Mouse (Mus musculus) Patski (cell line): ENCODE measurements around the gene Slc35d2. TPM values are rescaled to one million over a fixed set of nuclear protein-coding genes. Genes with fewer than 3 reads are reported as not detected.

Experiments
- ATAC-seq: fragments of 100-300 bp; one replicate; pipeline ENCODE4 v1.8.0; 2021
- CTCF ChIA-PET: fragments of 350-600 bp; sonication (Branson Sonifier 250); formaldehyde crosslinking; loops from one replicate; lab custom pipeline; 2022; ENCODE audit warnings: inconsistent platforms; lab: Charles Lee
- POLR2A ChIA-PET: fragments of 350-600 bp; sonication (Branson Sonifier 250); formaldehyde crosslinking; loops from one replicate; lab custom pipeline; 2022; ENCODE audit warnings: antibody characterized with exemption, inconsistent platforms; lab: Charles Lee
- DNase-seq: peaks from one replicate; pipeline ENCODE4 v3.0.0-alpha.2; 2011; ENCODE audit warnings: low read depth, low spot score
- H3K27me3 ChIP-seq: fragments of 371-371 bp; one replicate; pipeline ENCODE4 v1.5.1; 2021
- CTCF ChIP-seq: fragments of 100-300 bp; IDR thresholded peaks from one replicate; pipeline ENCODE4 v1.5.1; 2021
- in situ Hi-C: fragments of 300-500 bp; cut with MboI; formaldehyde crosslinking; loops from 3 replicates; pipeline ENCODE4 v1.11.1; 2018; ENCODE audit warnings: low pct_unique_long_range_greater_than_20kb, mixed read lengths
- polyA plus RNA-seq: library from polyadenylated mRNA; unstranded; gene quantifications from one replicate; pipeline ENCODE4 v1.2.3, GENCODE M21; 2021

The Slc35d2 gene
- polyA plus RNA-seq, 1 experiment from 2014 or later: 12.6 TPM

DNA sequence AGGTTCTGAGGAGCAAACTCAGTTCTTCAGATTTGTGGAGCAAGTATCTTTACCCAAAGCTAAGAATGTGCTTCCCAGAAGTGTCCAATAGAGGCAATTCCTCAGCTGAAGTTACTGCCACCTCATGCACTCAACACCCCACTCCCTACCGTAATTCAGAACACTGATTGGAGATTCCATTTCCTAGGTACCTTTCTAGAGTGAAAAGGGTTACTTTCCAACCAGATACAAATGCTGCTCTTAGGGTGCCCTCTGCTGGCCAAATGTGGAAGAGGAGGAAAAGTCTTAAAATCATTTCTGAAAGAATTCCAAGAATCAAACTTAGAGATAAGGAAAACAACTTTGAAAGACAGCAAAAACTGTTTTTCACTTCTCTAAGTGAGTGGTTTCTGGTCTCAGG is 35.8 kb downstream of the Slc35d2 start:
- DNase-seq: no peak
- ChIA-PET CTCF (interaction anchor here (0.9 to 2.1 kb wide), 6 partner anchors 8 to 576 kb away, joined by 3 to 9 read pairs (median 4); no protein-coding TSS in a partner anchor), POLR2A (no interaction called here)
- H3K27me3 ChIP-seq: no peaks in the 10 kb centered on the region
- ATAC-seq: no peak
- TF ChIP-seq CTCF: peak; percentile 77
- in situ Hi-C loops: loop anchor here (5.0 kb wide), 1 partner anchor 46 kb away; no protein-coding TSS in a partner anchor

DNA sequence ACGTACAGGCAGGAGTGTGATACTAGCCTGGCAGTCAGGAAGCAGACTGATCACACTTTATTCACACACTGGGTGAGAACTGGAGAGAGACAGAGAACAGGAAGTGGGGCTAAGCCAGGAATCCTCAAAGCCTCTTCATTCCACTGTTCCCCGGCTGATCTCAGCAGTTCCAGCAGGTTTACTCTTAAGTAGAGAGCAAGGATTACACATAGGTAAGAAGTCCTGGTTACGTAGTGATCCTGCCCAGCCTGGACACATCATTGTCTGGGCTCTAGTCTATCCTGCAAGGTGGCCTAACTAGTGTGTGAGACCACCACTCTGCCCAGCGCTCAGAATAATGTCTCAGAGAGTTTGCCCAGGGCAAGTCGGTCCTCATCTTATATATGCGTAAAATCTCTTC is 36.4 kb downstream of the Slc35d2 start:
- H3K27me3 ChIP-seq: no peaks in the 10 kb centered on the region
- ChIA-PET POLR2A (no interaction called here), CTCF (interaction anchor here (0.9 to 2.1 kb wide), 7 partner anchors 9 to 575 kb away, joined by 3 to 9 read pairs (median 4); no protein-coding TSS in a partner anchor)
- in situ Hi-C loops: loop anchor here (5.0 kb wide), 1 partner anchor 45 kb away; no protein-coding TSS in a partner anchor
- no peak for DNase-seq
- no peak for TF ChIP-seq CTCF
- no peak for ATAC-seq

- CTCF ChIA-PET: interaction anchor here (0.9 to 2.1 kb wide), 6 partner anchors 9 to 574 kb away, joined by 3 to 9 read pairs (median 4); no protein-coding TSS in a partner anchor
- in situ Hi-C loops: loop anchor here (5.0 kb wide), 1 partner anchor 45 kb away; no protein-coding TSS in a partner anchor
- DNase-seq (no peak), ATAC-seq (no peak)
- no peaks in the 10 kb centered on the region for H3K27me3 ChIP-seq
- POLR2A ChIA-PET: no interaction called here
- no peak for TF ChIP-seq CTCF
Observed at GRCm38 (mm10) chr13:64092141-64092540, 37.0 kb downstream of the Slc35d2 start.

GRCm38 (mm10) chr13:64091006-64091405 is 38.2 kb downstream of the Slc35d2 start:
- no peak for DNase-seq
- ATAC-seq: no peak
- POLR2A ChIA-PET: interaction anchor here (0.6 kb wide), 1 partner anchor 37 kb away, joined by 3 read pairs; no protein-coding TSS in a partner anchor
- no peak for TF ChIP-seq CTCF
- no peaks in the 10 kb centered on the region for H3K27me3 ChIP-seq
- in situ Hi-C loops: loop anchor here (5.0 kb wide), 1 partner anchor 44 kb away; no protein-coding TSS in a partner anchor
- CTCF ChIA-PET: interaction anchor here (1.4 to 2.9 kb wide), 4 partner anchors 9 to 65 kb away, joined by 3 to 12 read pairs (median 6); no protein-coding TSS in a partner anchor

DNA sequence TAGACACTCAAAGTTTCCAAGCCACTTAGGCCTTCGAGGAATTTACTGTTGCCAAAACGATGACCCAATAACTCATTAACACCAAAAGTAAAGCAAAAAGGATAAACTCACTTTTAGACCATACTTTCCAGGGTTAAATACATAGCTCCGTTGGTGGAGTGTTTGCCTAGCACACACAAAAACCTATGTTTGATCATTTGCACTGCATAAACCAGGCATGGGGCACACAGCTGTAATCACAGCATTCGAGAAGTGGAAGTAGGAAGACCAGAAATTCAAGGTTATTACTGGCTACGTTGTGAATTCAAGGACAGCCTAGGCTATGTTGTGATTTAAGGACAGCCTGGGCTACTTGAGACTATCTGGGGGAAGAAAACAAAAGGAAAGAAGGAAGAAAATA is 38.9 kb downstream of the Slc35d2 start:
- ChIA-PET POLR2A (no interaction called here), CTCF (interaction anchor here (1.1 to 2.9 kb wide), 5 partner anchors 10 to 64 kb away, joined by 3 to 12 read pairs (median 4); no protein-coding TSS in a partner anchor)
- H3K27me3 ChIP-seq: no peaks in the 10 kb centered on the region
- DNase-seq: no peak
- ATAC-seq: no peak
- no peak for TF ChIP-seq CTCF
- in situ Hi-C loops: loop anchor here (5.0 kb wide), 1 partner anchor 43 kb away; no protein-coding TSS in a partner anchor

DNA sequence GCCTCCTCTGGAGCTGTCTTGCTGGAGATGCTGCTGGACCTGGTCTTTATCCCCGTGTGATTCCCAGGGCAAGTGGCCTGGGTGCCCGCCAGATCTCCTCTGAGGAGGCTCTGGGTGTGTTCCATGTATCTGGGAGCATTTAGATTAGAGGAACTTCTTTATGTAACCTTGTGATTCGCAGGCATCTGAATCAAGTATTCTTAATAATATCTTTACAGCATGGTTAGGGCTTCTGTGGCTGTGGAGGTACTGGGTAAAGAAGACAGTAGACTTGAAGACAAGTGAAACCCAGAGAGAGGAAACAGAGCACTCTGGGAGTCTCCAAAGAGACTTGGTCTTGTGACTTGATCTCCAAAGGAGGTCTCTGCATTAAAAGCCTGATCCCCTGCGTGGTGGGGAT is 40.0 kb downstream of the Slc35d2 start, which contains the start of gene Hsd17b3:
Gene Hsd17b3 (minus strand): TSS at position 101 of the 400 bp plus-strand sequence.
- CTCF ChIA-PET: interaction anchor here (2.9 kb wide), 1 partner anchor 11 kb away, joined by 12 read pairs; no protein-coding TSS in a partner anchor
- in situ Hi-C loops: no loop called here
- DNase-seq (no peak), ATAC-seq (no peak)
- POLR2A ChIA-PET: interaction anchor here (0.5 kb wide), 1 partner anchor 189 kb away, joined by 3 read pairs; no protein-coding TSS in a partner anchor
- no peaks in the 10 kb centered on the region for H3K27me3 ChIP-seq
- no peak for TF ChIP-seq CTCF

DNA sequence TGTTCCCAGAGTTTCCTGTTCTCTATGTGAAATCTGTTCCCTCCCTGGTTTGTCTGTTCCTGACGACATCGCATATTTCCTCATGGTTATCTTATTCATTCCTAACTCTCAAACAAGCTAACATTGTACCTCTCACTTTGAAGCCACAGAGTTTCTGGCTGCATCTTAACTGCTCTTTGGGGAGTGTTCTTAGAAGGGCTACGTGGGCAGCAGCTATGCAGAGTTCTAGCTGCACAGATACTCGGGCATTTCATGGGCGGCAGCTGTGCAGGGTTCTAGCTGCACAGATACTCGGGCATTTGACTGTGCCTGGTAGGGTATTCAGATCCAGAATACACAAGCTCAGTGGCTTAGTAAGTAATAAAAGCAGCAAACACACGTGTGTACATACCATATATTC is 41.1 kb downstream of the Slc35d2 start:
- POLR2A ChIA-PET: no interaction called here
- ATAC-seq (no peak), DNase-seq (no peak)
- CTCF ChIA-PET: no interaction called here
- TF ChIP-seq CTCF: no peak
- no peaks in the 10 kb centered on the region for H3K27me3 ChIP-seq
- in situ Hi-C loops: no loop called here

GRCm38 (mm10) chr13:64086036-64086435 is 43.1 kb downstream of the Slc35d2 start:
- no peak for ATAC-seq
- in situ Hi-C loops: no loop called here
- no peak for DNase-seq
- POLR2A ChIA-PET: no interaction called here
- no peak for TF ChIP-seq CTCF
- CTCF ChIA-PET: no interaction called here
- H3K27me3 ChIP-seq: no peaks in the 10 kb centered on the region

- DNase-seq: no peak
- no peak for TF ChIP-seq CTCF
- in situ Hi-C loops: no loop called here
Observed at GRCm38 (mm10) chr13:64083331-64083730, 45.8 kb downstream of the Slc35d2 start.

DNA sequence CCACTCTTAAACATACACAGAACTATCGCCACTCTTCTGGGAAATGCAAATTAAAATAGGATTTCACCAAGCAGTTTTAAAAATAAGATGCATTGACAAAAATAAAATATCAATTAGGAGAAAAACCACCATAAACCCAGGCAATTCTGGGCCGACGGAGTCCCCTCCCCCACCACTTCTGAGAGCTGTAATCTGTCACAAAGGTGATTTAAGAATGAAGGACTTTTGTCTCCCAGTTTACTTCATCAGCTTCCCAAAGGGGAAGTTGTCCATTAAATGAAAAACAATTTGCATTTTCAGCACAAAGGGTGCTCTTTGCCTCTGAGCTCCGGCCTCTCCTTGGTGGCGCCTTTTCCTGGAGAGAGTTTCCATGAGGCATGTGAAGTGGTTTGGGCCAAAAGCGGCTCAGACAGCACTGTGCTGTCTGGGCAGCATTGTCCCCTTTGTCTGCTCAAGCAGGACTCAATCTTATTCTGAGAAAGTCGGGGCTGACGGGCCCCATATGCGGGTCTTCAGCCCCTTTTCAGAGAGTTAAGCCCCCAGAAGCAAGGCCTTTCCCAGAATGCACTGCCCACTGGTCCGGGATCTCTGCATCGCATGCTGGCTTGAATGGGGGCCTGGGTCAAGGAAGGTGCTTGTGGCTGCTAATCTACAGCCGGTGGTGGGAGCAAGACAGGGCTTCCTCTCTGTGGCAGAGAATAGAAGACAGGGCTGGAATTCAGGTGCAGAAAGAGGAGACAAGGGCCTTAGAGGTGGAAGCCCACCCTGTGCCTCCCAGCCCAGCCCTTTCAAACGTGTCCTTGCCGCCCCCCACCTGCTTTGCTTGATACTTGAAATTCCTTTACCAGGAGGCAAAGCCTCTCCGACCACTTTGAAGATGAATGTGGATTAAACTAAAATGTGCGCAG is 47.9 kb downstream of the Slc35d2 start:
- ATAC-seq (no peak), DNase-seq (no peak)
- POLR2A ChIA-PET: interaction anchor here (0.7 kb wide), 1 partner anchor 287 kb away, joined by 3 read pairs; no protein-coding TSS in a partner anchor
- in situ Hi-C loops: no loop called here
- H3K27me3 ChIP-seq: no peaks in the 10 kb centered on the region
- CTCF ChIA-PET: no interaction called here
- TF ChIP-seq CTCF: no peak

More at GRCm38 (mm10) chr13:64083331-64083730, 45.8 kb downstream of the Slc35d2 start:
- ChIA-PET CTCF (interaction anchor here (1.0 to 1.7 kb wide), 2 partner anchors 9 to 33 kb away, joined by 3 read pairs; no protein-coding TSS in a partner anchor), POLR2A (no interaction called here)
- H3K27me3 ChIP-seq: no peaks in the 10 kb centered on the region
- ATAC-seq: no peak
